Mouse (Mus musculus): Measurements from ENCODE around the gene Hspa5.

GRCm38 (mm10) chr2:34810775-34811174, 39.0 kb downstream of the Hspa5 start:
- no peak for TF ChIP-seq CTCF (conservative IDR thresholded peaks at IDR 0.05; ENCODE audit: low read length)
- no peak for TF ChIP-seq NANOG (IDR thresholded peaks at IDR 0.05; ENCODE audit: borderline replicate concordance, low read length)
- TF ChIP-seq POU5F1 (IDR thresholded peaks at IDR 0.05; ENCODE audit: borderline replicate concordance, low read length), result no peak

Measured in E14TG2a.4 (cell line).